18 mouse cellular contexts compared by ENCODE assay signal in the genomic region with DNA sequence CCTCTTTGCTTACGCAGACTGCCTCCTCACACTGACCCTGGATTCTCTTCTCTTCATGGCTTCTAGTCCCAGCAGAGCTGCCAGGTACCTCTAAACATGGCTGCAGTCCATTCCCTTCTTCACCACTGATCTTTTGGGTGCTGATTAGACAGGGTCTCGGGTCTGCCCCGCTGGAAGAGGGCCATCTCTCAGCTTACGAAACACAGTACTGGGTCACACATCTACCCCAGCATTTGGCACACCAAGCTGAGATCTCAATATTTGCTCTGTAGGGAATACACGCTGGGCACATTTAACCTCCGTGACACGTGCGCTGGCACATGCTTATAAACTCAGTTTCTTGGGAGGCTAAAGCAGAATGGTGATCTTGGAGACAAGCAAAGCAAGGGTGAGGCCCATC.
"Had no signal": no experiment of that assay in that cellular context is flagged by ENCODE, and none has a peak within 500 bp of the region (broad histone marks: within the 10 kb centered on the region; RNA-seq: fewer than 3 reads in every experiment).

No protein-coding gene starts in this region.

- H3K4me2 ChIP-seq: limb, embryonic 15.5 days; liver, embryonic 15.5 days; lung, embryonic 14.5 days; midbrain, embryonic 11.5 days; midbrain, embryonic 15.5 days; neural tube, embryonic 12.5 days; stomach, embryonic 15.5 days had no signal

- DNase-seq: kidney, adult 11 months; kidney, adult 9 months; kidney, postnatal 10 days; kidney, postnatal 4 days; lung, embryonic 14.5 days; lung, postnatal 10 days; lung, postnatal 4 days; right cerebral cortex, postnatal 14 days; thymus, adult 2 months; thymus, postnatal 25 days had no signal

- ATAC-seq: midbrain, embryonic 15.5 days had no signal

- H3K27ac ChIP-seq: layer of hippocampus, adult 2 months; left cerebral cortex, adult 2 months; limb, embryonic 15.5 days; liver, embryonic 15.5 days; midbrain, embryonic 15.5 days; neural tube, embryonic 12.5 days; stomach, embryonic 15.5 days had no signal

- H3K9me3 ChIP-seq: limb, embryonic 15.5 days; liver, embryonic 15.5 days; midbrain, embryonic 15.5 days; neural tube, embryonic 12.5 days; stomach, embryonic 15.5 days had no signal

- H3K27me3 ChIP-seq: limb, embryonic 15.5 days; liver, embryonic 15.5 days; stomach, embryonic 15.5 days had no signal

- H3K36me3 ChIP-seq: limb, embryonic 15.5 days; liver, embryonic 15.5 days; midbrain, embryonic 15.5 days; neural tube, embryonic 12.5 days; stomach, embryonic 15.5 days had no signal

- H3K4me3 ChIP-seq: layer of hippocampus, adult 2 months; left cerebral cortex, adult 2 months; limb, embryonic 15.5 days; liver, embryonic 15.5 days; midbrain, embryonic 15.5 days; neural tube, embryonic 12.5 days; stomach, embryonic 15.5 days had no signal

- H3K9ac ChIP-seq: limb, embryonic 15.5 days; liver, embryonic 15.5 days; lung, embryonic 14.5 days; midbrain, embryonic 15.5 days; neural tube, embryonic 12.5 days; stomach, embryonic 15.5 days had no signal
